Mouse (Mus musculus) intestine, postnatal 0 days (tissue): ENCODE data around the gene Rgs7bp. TPM values are rescaled to one million over a fixed set of nuclear protein-coding genes. Genes with fewer than 3 reads are reported as not detected.

ENCODE experiments used
- ATAC-seq: fragments of 200-750 bp; cut with Nextera tagmentation; 2 replicates; pipeline ENCODE4 v1.8.0; 2017; ENCODE audit warnings: mild to moderate bottlenecking, moderate TSS enrichment, moderate library complexity
- H3K27ac ChIP-seq: fragments of 300-500 bp; sonication (generic); 2 replicates; pipeline ENCODE4 v1.5.1; 2014; ENCODE audit warnings: mild to moderate bottlenecking, low read depth, low read length, moderate library complexity
- H3K27me3 ChIP-seq: fragments of 300-500 bp; sonication (generic); replicated peaks from 2 replicates; pipeline ENCODE4 v1.6.1; 2014; ENCODE audit warnings: low read length, mixed read lengths; ENCODE audit not compliant: control insufficient read depth, insufficient read depth
- H3K36me3 ChIP-seq: fragments of 300-500 bp; sonication (generic); 2 replicates; pipeline ENCODE4 v1.6.1; 2014; ENCODE audit warnings: mild to moderate bottlenecking, moderate library complexity; ENCODE audit not compliant: control insufficient read depth, insufficient read depth
- H3K4me1 ChIP-seq: fragments of 300-500 bp; sonication (generic); replicated peaks from 2 replicates; pipeline ENCODE4 v1.6.1; 2014; ENCODE audit warnings: antibody characterized with exemption, low read length, mixed read lengths; ENCODE audit not compliant: control insufficient read depth, insufficient read depth
- H3K4me2 ChIP-seq: fragments of 300-500 bp; sonication (generic); replicated peaks from 2 replicates; pipeline ENCODE4 v1.6.1; 2014; ENCODE audit warnings: low read depth, mild to moderate bottlenecking, moderate library complexity
- H3K4me3 ChIP-seq: fragments of 300-500 bp; sonication (generic); 2 replicates; pipeline ENCODE4 v1.5.1; 2014; ENCODE audit warnings: low read depth, low read length
- H3K9ac ChIP-seq: fragments of 300-500 bp; sonication (generic); 2 replicates; pipeline ENCODE4 v1.6.1; 2014; ENCODE audit warnings: mild to moderate bottlenecking, low read depth, low read length
- H3K9me3 ChIP-seq: fragments of 300-500 bp; sonication (generic); 2 replicates; pipeline ENCODE4 v1.6.1; 2016; ENCODE audit warnings: mixed run types; ENCODE audit not compliant: control insufficient read depth
- CTCF ChIP-seq: sonication (generic); IDR thresholded peaks from 2 replicates; pipeline ENCODE4 v1.5.1; 2016; ENCODE audit warnings: low read depth, mild to moderate bottlenecking, control low read depth, antibody characterized with exemption, moderate library complexity
- WGBS: fragments of 180-500 bp; shearing (Covaris S2); extraction: QIAGEN DNeasy Blood & Tissue Kit; methylation state at CpG from one replicate; pipeline ENCODE4 v1.1.7; 2014; 5-methylcytosine and 5-hydroxymethylcytosine counted together
- polyA plus RNA-seq: library from polyadenylated mRNA; unstranded; fragments of >200 nt; fragmentation: Nextera tagmentation; extraction: Ambion mirVana; gene quantifications from 2 replicates; pipeline ENCODE4 v1.2.1, GENCODE M21; 2015

Rgs7bp gene
- polyA plus RNA-seq, 1 experiment from 2014 or later = 1.9 TPM

- no peaks in the 10 kb centered on the region for H3K4me1 ChIP-seq
- H3K27ac ChIP-seq = no peak overlapping the region
- H3K4me3 ChIP-seq = no peak overlapping the region
- no peak for ATAC-seq
- H3K9me3 ChIP-seq = no peaks in the 10 kb centered on the region
- TF ChIP-seq CTCF = no peak
- no peaks in the 10 kb centered on the region for H3K36me3 ChIP-seq
- WGBS = 45% methylated on average over 1 of the region's 1 CpGs
- no peak overlapping the region for H3K9ac ChIP-seq
- no peaks in the 10 kb centered on the region for H3K27me3 ChIP-seq
- H3K4me2 ChIP-seq = no peak overlapping the region
These were observed 76.6 kb downstream of the Rgs7bp start for GRCm38 (mm10) chr13:104978176-104978575.

GRCm38 (mm10) chr13:104967486-104967885 is 87.2 kb downstream of the Rgs7bp start:
- no peaks in the 10 kb centered on the region for H3K4me1 ChIP-seq
- TF ChIP-seq CTCF = no peak
- H3K4me3 ChIP-seq = no peak overlapping the region
- 67% methylated on average over 2 of the region's 2 CpGs for whole genome bisulfite sequencing
- no peak overlapping the region for H3K4me2 ChIP-seq
- no peak overlapping the region for H3K9ac ChIP-seq
- H3K9me3 ChIP-seq = no peaks in the 10 kb centered on the region
- no peaks in the 10 kb centered on the region for H3K36me3 ChIP-seq
- H3K27ac ChIP-seq = no peak overlapping the region
- no peaks in the 10 kb centered on the region for H3K27me3 ChIP-seq
- no peak for ATAC-seq

GRCm38 (mm10) chr13:104963716-104964115 is 91.0 kb downstream of the Rgs7bp start:
- Histone ChIP-seq H3K36me3 (no peaks in the 10 kb centered on the region), H3K4me3 (no peak overlapping the region), H3K9ac (no peak overlapping the region), H3K27me3 (no peaks in the 10 kb centered on the region), H3K4me2 (no peak overlapping the region), H3K4me1 (no peaks in the 10 kb centered on the region), H3K9me3 (no peaks in the 10 kb centered on the region), H3K27ac (no peak overlapping the region)
- WGBS = 71% methylated on average over 4 of the region's 4 CpGs
- TF ChIP-seq CTCF = no peak
- ATAC-seq = no peak

GRCm38 (mm10) chr13:104962716-104963411 is 91.9 kb downstream of the Rgs7bp start:
- no peak for ATAC-seq
- H3K36me3 ChIP-seq = no peaks in the 10 kb centered on the region
- no peak overlapping the region for H3K27ac ChIP-seq
- 59% methylated on average over 11 of the region's 11 CpGs for whole genome bisulfite sequencing
- H3K27me3 ChIP-seq = no peaks in the 10 kb centered on the region
- no peak overlapping the region for H3K4me2 ChIP-seq
- no peak overlapping the region for H3K4me3 ChIP-seq
- no peaks in the 10 kb centered on the region for H3K9me3 ChIP-seq
- no peaks in the 10 kb centered on the region for H3K4me1 ChIP-seq
- H3K9ac ChIP-seq = no peak overlapping the region
- TF ChIP-seq CTCF = no peak

GRCm38 (mm10) chr13:104962166-104962565 is 92.6 kb downstream of the Rgs7bp start:
- H3K9me3 ChIP-seq = no peaks in the 10 kb centered on the region
- no peaks in the 10 kb centered on the region for H3K27me3 ChIP-seq
- H3K4me3 ChIP-seq = no peak overlapping the region
- WGBS = 79% methylated on average over 7 of the region's 7 CpGs
- H3K27ac ChIP-seq = no peak overlapping the region
- H3K4me2 ChIP-seq = no peak overlapping the region
- H3K9ac ChIP-seq = no peak overlapping the region
- H3K36me3 ChIP-seq = no peaks in the 10 kb centered on the region
- no peaks in the 10 kb centered on the region for H3K4me1 ChIP-seq
- ATAC-seq = no peak
- TF ChIP-seq CTCF = no peak

GRCm38 (mm10) chr13:104960951-104961715 is 93.6 kb downstream of the Rgs7bp start:
- no peak overlapping the region for H3K4me2 ChIP-seq
- WGBS = 83% methylated on average over 14 of the region's 14 CpGs
- no peak for TF ChIP-seq CTCF
- H3K9me3 ChIP-seq = no peaks in the 10 kb centered on the region
- H3K4me3 ChIP-seq = no peak overlapping the region
- H3K4me1 ChIP-seq = no peaks in the 10 kb centered on the region
- no peak for ATAC-seq
- no peaks in the 10 kb centered on the region for H3K36me3 ChIP-seq
- no peak overlapping the region for H3K9ac ChIP-seq
- H3K27me3 ChIP-seq = no peaks in the 10 kb centered on the region
- H3K27ac ChIP-seq = no peak overlapping the region
